Mouse (Mus musculus): ENCODE measurements around the gene Fcgr2b. TPM values are rescaled to one million over a fixed set of nuclear protein-coding genes. Genes with fewer than 3 reads are reported as not detected.
"Not testable (repeated sequence)": the region's sequence is repeated elsewhere in the genome, so short reads cannot be mapped to it uniquely, and the experiment has no call there.

Gene Fcgr2b
- polyA plus RNA-seq, 1 experiment from 2014 or later, result 14.4 TPM

- DNase-seq (ENCODE audit: low spot score), result no peak
Observed at GRCm38 (mm10) chr1:170978601-170979000, 2.3 kb upstream of the Fcgr2b start.

- DNase-seq (ENCODE audit: low spot score), result no peak
Observed at GRCm38 (mm10) chr1:170975751-170976161, 591 bp downstream of the Fcgr2b start.

GRCm38 (mm10) chr1:170975350-170975749 is 997 bp downstream of the Fcgr2b start:
- not testable (repeated sequence) for DNase-seq (ENCODE audit: low spot score)

GRCm38 (mm10) chr1:170974736-170975135 is 1.6 kb downstream of the Fcgr2b start:
- DNase-seq (ENCODE audit: low spot score), result no peak

GRCm38 (mm10) chr1:170974171-170974570 is 2.2 kb downstream of the Fcgr2b start:
- DNase-seq (ENCODE audit: low spot score), result no peak

GRCm38 (mm10) chr1:170972936-170973335 is 3.4 kb downstream of the Fcgr2b start:
- no peak for DNase-seq (ENCODE audit: low spot score)

GRCm38 (mm10) chr1:170972494-170972893 is 3.9 kb downstream of the Fcgr2b start:
- no peak for DNase-seq (ENCODE audit: low spot score)

- no peak for DNase-seq (ENCODE audit: low spot score)
Observed at GRCm38 (mm10) chr1:170968576-170968975, 7.8 kb downstream of the Fcgr2b start.

- no peak for DNase-seq (ENCODE audit: low spot score)
Observed at GRCm38 (mm10) chr1:170967581-170967980, 8.8 kb downstream of the Fcgr2b start.

GRCm38 (mm10) chr1:170963087-170963486 is 13.3 kb downstream of the Fcgr2b start:
- DNase-seq (ENCODE audit: low spot score), result no peak

GRCm38 (mm10) chr1:170962301-170962700 is 14.0 kb downstream of the Fcgr2b start:
- DNase-seq (ENCODE audit: low spot score), result no peak

- DNase-seq (ENCODE audit: low spot score), result no peak
Observed at GRCm38 (mm10) chr1:170961101-170961500, 15.2 kb downstream of the Fcgr2b start.

GRCm38 (mm10) chr1:170959791-170960190 is 16.6 kb downstream of the Fcgr2b start:
- no peak for DNase-seq (ENCODE audit: low spot score)

GRCm38 (mm10) chr1:170958225-170958624 is 18.1 kb downstream of the Fcgr2b start:
- no peak for DNase-seq (ENCODE audit: low spot score)

GRCm38 (mm10) chr1:170953192-170953591 is 23.2 kb downstream of the Fcgr2b start:
- DNase-seq (ENCODE audit: low spot score), result no peak

- DNase-seq (ENCODE audit: low spot score), result peak; percentile 41
Observed at GRCm38 (mm10) chr1:170950772-170951171, 25.6 kb downstream of the Fcgr2b start.

GRCm38 (mm10) chr1:170944908-170945307 is 31.4 kb downstream of the Fcgr2b start:
- not testable (repeated sequence) for DNase-seq (ENCODE audit: low spot score)

GRCm38 (mm10) chr1:170944151-170944550 is 32.2 kb downstream of the Fcgr2b start:
- DNase-seq (ENCODE audit: low spot score), result not testable (repeated sequence)

- no peak for DNase-seq (ENCODE audit: low spot score)
Observed at GRCm38 (mm10) chr1:170939255-170939654, 37.1 kb downstream of the Fcgr2b start.

GRCm38 (mm10) chr1:170934383-170934782 is 42.0 kb downstream of the Fcgr2b start:
- peak; percentile 41 for DNase-seq (ENCODE audit: low spot score)

- DNase-seq (ENCODE audit: low spot score), result no peak
Observed at GRCm38 (mm10) chr1:170933940-170934339, 42.4 kb downstream of the Fcgr2b start.

- DNase-seq (ENCODE audit: low spot score), result no peak
Observed at GRCm38 (mm10) chr1:170933386-170933920, 42.9 kb downstream of the Fcgr2b start.

GRCm38 (mm10) chr1:170932043-170932442 is 44.3 kb downstream of the Fcgr2b start:
- DNase-seq (ENCODE audit: low spot score), result no peak

GRCm38 (mm10) chr1:170929245-170929644 is 47.1 kb downstream of the Fcgr2b start:
- DNase-seq (ENCODE audit: low spot score), result no peak
